Mouse (Mus musculus) heart, postnatal 36 days (tissue): ENCODE data around the gene Med11. TPM values are rescaled to one million over a fixed set of nuclear protein-coding genes. Genes with fewer than 3 reads are reported as not detected.
"Not testable (repeated sequence)": the region's sequence is repeated elsewhere in the genome, so short reads cannot be mapped to it uniquely, and the experiment has no call there.

Experiments used
- DNase-seq, 2 experiments: peaks; one replicate each; pipeline ENCODE4 v3.0.0; 2021 to 2022
- intact Hi-C: fragments of 180-260 bp; cut with DNase I; formaldehyde crosslinking; loops from one replicate; pipeline ENCODE4 v1.15.1; 2025
- total RNA-seq, 2 experiments: library from RNA; stranded (reverse); gene quantifications; 2 replicates each; pipeline ENCODE4 v1.2.3; 2021

Med11 gene
- 1 to 10 TPM; 8.9 to 9.7 TPM for total RNA-seq

GRCm38 (mm10) chr11:70451797-70452498 is at the start of gene Med11:
TSS of gene Med11 (plus strand) at chr11:70451919.
- intact Hi-C loops: loop anchor here (1.0 kb wide), 1 partner anchor 54 kb away; no protein-coding TSS in a partner anchor
- peak; percentile 94 to 99 for DNase-seq

GRCm38 (mm10) chr11:70403598-70403997 is 48.1 kb upstream of the Med11 start:
- peak; percentile 21 to 23 for DNase-seq

GRCm38 (mm10) chr11:70409594-70410296 is 42.0 kb upstream of the Med11 start, which contains the start of gene Pelp1:
TSS of gene Pelp1 (minus strand) at chr11:70410031.
- intact Hi-C loops: no loop called here
- peak; percentile 82 to 91 for DNase-seq

More at GRCm38 (mm10) chr11:70403598-70403997, 48.1 kb upstream of the Med11 start:
- intact Hi-C loops: no loop called here

DNA sequence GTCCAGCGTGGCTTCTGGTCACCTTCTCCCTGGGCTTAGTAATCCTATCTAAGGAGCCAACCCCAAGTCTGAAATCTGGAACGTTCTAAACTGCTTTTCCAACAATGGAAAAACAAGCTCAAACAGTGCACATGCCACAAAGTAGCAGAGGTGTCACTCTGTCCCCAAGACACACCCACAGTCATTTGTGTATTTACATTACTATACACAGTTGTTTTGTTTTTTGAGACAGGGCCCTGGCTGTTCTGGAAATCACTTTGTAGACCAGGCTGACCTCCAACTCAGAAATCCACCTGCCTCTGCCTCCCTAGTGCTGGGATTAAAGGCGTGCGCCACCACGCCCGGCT is 41.4 kb upstream of the Med11 start:
- intact Hi-C loops: no loop called here
- no peak for DNase-seq

- intact Hi-C loops: no loop called here
- DNase-seq: no peak
Measured at GRCm38 (mm10) chr11:70412591-70412990, 39.1 kb upstream of the Med11 start.

GRCm38 (mm10) chr11:70413961-70414360 is 37.8 kb upstream of the Med11 start:
- DNase-seq: peak; percentile 74 to 82
- intact Hi-C loops: loop anchor here (1.0 kb wide), 1 partner anchor 92 kb away; no protein-coding TSS in a partner anchor

DNA sequence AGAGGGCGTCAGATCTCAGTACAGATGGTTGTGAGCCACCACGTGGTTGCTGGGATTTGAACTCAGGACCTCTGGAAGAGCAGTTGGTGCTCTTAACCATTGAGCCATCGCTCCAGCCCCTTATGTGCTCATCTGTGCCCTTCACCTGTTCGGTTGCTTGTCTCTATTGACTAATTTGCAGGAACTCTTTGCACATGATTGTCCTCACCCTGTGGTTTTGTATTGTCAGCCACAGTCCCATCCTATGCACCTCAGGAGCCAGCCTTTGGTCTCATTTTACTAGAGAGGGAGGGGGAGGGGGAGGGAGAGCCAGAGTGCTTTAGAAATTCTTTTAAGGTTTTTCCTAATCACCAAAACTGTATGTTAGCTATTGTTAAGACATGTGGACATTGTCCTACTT is 33.5 kb upstream of the Med11 start:
- DNase-seq: no peak
- intact Hi-C loops: no loop called here

GRCm38 (mm10) chr11:70419486-70419885 is 32.2 kb upstream of the Med11 start:
- no peak for DNase-seq
- intact Hi-C loops: no loop called here

GRCm38 (mm10) chr11:70426598-70426997 is 25.1 kb upstream of the Med11 start:
- intact Hi-C loops: not testable (repeated sequence)

DNA sequence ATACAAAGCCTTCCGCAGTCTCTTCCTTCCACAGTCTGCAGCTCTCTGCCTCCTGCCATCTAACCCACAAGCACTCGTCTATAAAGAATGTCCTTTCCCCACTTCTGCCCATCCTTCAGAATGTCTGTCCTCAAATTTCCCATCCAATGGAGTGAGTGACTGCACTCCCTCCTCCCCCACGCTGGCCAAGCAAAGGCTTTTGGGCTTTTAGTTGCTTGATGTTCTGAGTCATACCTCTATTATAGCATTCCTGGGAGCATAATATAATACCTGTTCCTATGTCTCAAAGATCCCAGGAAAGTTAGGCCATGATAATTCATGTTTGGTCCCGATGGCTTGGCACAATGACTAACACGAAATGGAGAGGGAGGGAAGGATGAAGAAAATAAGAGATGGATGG is 20.1 kb upstream of the Med11 start:
- intact Hi-C loops: loop anchor here (1.0 to 5.0 kb wide), 3 partner anchors 75 to 326 kb away; no protein-coding TSS in a partner anchor
- no peak for DNase-seq

More at GRCm38 (mm10) chr11:70426598-70426997, 25.1 kb upstream of the Med11 start:
- DNase-seq: not testable (repeated sequence)

DNA sequence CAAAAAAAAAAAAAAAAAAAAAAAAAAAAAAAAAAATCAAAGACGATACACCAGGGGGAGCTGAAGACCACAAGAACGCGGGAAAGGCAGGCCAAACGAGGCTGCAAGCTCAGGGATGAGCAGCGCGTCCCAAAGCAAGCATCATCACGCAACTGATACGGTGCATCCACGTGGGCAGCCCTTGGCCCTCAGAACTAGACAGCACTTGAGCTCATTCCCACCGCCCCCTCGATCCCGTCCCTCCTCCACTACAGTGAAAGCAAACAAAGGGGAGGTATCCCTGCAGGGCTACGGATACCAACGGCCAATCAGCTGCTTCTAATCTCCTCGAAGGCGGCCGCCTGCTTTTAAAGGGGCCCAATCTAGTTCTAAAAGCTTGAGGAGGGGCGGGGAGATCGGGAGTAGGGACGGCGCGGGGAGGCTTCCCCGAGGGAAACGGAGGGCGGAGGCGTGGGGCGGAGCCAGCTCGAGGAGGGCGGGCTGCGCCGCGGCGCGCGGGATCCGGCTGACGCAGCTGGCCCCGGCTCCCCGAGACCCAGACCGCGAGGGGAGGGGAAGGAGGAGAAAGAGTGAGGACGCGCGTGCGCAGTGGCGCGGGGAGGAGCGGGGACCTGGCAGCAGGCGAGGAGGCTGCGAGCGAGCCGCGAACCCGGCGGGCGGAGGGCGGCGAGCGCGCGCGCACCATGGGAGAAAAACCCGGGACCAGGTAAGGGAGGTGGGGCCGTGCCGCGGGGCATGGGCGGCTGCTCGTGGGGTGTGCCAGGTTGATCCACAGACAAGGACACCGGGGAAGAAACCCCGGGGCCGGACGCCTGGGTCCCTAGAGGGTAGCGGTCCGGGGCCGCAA is 19.4 kb upstream of the Med11 start, which contains the start of gene Arrb2:
TSS of gene Arrb2 (plus strand) at position 588 of the 847 bp plus-strand sequence.
- intact Hi-C loops: loop anchor here (5.0 kb wide), 2 partner anchors 175 to 325 kb away; no protein-coding TSS in a partner anchor
- peak; percentile 98 for DNase-seq

DNA sequence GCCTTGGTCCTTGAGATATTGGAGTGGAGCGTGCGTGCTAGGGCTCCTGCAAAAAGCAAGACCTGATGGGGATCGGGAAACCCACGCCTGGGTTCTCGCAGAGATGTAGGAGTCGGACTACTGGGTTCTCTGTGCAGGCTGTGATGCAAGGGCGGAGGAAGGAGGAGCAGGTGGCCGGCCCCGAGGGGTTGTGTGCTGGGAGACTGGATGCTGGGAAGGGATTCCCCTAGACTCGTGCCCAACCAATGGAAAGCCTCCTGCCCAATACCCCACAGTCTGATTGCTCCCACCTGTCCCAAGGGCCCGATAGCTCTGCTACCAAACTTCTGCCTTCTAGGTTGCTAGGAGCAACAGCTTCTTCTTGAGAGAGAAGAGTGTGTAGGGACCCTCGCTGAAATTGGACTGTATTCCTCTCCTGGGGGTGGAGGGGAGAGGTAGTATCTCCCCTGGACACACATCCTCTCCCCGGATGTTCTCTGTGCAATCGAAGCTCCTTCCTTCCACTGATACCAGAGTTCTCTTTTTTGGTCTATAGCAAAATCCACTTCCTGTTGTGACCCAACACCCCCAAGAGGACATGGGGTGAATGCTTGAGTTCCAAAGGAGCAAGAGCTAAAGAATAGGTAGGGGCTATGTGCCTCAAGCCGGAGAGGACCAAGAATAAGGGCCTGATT is 18.7 kb upstream of the Med11 start:
- intact Hi-C loops: loop anchor here (1.0 to 5.0 kb wide), 3 partner anchors 17 to 324 kb away; no protein-coding TSS in a partner anchor
- peak in 1 of 2 experiments; percentile 39 for DNase-seq

- no peak for DNase-seq
- intact Hi-C loops: loop anchor here (1.0 to 5.0 kb wide), 3 partner anchors 17 to 324 kb away; no protein-coding TSS in a partner anchor
Measured at GRCm38 (mm10) chr11:70433569-70433943, 18.2 kb upstream of the Med11 start.

DNA sequence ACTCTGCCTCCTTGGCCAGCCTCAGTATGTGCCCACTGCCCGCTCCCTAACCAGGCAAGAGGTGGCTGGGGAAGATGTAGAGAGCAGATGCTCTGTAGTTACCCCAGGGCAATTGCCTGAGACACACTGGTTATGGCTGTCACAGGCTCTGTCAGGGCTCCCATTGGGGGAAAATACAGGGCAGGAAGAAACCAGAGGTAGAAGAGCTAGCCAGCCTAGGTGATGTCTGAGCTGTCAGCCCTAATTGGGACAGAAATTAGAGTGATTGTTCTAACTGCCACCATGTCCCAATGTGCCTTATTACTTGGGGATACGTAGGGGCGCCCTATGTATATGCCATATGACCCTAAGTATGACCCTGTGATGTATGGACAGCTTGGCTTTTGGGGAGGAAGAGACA is 17.8 kb upstream of the Med11 start:
- intact Hi-C loops: loop anchor here (1.0 to 5.0 kb wide), 3 partner anchors 16 to 323 kb away; no protein-coding TSS in a partner anchor
- DNase-seq: peak in 1 of 2 experiments; percentile 10

- DNase-seq: no peak
- intact Hi-C loops: no loop called here
Measured at GRCm38 (mm10) chr11:70435476-70435875, 16.2 kb upstream of the Med11 start.

DNA sequence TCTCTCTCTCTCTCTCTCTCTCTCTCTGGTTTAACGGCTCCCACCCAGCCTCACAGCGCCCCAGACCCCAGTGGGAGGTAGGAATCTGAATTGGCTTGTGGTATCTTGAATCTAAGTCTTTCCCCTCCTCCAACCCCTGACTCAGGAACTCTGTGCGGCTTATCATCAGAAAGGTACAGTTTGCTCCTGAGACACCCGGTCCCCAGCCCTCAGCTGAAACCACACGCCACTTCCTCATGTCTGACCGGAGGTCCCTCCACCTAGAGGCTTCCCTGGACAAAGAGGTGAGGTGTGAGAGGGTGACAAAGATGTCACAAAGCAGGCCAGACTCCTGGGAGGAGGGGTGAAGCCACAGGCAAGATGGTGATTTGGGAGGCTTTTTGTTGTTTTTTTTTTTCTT is 14.3 kb upstream of the Med11 start:
- intact Hi-C loops: no loop called here
- no peak for DNase-seq

DNA sequence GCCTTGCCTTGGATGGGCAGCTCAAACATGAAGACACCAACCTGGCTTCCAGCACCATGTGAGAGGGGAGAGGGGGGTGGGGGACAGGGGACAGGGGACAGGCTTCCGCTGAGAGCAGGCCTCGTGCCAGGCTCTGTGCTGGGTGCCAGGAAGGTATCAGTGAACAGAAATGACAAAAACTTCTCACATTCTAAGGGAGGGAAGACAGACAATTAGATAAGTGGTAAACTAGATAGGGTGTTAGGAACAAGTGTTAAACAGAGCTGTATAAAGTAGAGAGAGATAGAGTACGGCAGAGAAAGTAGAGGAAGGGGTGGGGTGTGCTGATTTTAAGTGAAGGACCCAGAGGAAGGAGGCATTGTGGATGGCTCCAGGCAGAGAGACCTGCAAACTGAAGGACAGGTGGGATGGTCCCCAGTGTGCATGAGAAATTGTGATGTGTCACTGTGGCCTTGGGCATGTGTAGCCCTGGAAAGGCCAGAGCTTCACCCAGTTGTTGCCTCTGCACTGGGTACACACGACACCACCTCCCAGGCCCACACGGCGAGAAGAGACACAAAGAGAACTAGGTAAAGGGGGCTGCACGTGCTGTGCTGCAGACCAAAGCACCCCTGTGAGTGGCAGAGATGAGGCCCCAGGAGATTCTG is 12.9 kb upstream of the Med11 start:
- no peak for DNase-seq
- intact Hi-C loops: no loop called here

DNA sequence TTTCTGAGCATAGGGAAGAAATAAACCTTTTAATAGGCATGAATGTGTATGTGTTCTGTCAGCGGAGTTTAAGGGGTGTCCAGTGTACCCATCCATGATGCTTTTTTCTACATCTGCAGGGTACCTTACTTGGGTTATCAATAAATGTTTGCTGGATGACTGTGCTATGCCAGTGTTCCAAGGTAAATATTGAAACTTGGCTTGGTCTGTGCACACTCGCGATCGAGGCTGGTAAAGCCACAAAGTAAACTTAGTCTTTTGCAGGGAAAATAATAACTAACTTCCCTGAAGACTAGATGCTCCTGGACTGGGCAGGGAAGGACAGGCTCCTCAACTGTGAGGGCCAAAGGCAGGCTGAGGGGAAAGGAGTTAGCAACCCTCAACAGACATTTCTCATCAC is 11.1 kb upstream of the Med11 start:
- no peak for DNase-seq
- intact Hi-C loops: no loop called here

DNA sequence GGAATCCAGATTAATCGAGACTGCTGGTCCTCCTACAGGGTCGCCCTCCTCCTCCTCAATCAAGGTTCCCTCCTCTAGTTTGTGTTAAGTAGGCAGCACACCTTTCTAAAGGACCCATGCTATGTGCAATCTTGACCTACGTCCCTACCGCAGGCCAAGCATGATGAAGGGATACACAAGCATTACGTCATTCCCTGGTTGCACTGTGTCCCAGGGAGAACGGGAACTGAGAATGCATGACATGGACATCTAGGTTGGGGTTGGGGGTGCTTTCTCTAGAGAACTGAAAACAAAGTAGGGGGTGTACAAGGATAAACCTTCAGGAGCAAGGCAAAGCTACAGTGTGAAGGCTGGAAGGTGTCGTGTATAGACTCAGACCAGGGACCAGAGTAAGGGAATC is 9.8 kb upstream of the Med11 start:
- no peak for DNase-seq
- intact Hi-C loops: no loop called here
